Mouse (Mus musculus): ENCODE results near the gene Fggy. TPM values are rescaled to one million over a fixed set of nuclear protein-coding genes. Genes with fewer than 3 reads are reported as not detected.

The Fggy gene
- total and polyA plus RNA-seq, 3 experiments: not detected

GRCm38 (mm10) chr4:95895199-95895754 lies 338.0 kb downstream of the Fggy start:
- H3K9me3 ChIP-seq (replicated peaks; ENCODE audit: insufficient read depth, low read length): no peaks in the 10 kb centered on the region
- H3K9ac ChIP-seq (ENCODE audit: control insufficient read depth, low read depth, low read length, poor library complexity, severe bottlenecking): no peak overlapping the region
- no peaks in the 10 kb centered on the region for H3K79me2 ChIP-seq (ENCODE audit: control insufficient read depth, insufficient read depth, low read length, poor library complexity)
- H3K4me3 ChIP-seq (ENCODE audit: control insufficient read depth in 1 of 2, insufficient read depth in 1 of 2, low read depth in 2 of 2, low read length in 2 of 2): no peak overlapping the region
- DNase-seq (ENCODE audit: low read depth, low spot score): no peak
- H3K36me3 ChIP-seq (ENCODE audit: control insufficient read depth in 1 of 2, insufficient read depth in 2 of 2, low read length in 2 of 2): no peaks in the 10 kb centered on the region
- no peak overlapping the region for H3K27ac ChIP-seq (ENCODE audit: control insufficient read depth, low read depth, low read length)
- H3K27me3 ChIP-seq (ENCODE audit: control insufficient read depth in 1 of 2, insufficient read depth in 2 of 2, low read length in 2 of 2): no peaks in the 10 kb centered on the region; a peak in 1 of 4 replicates
- no peaks in the 10 kb centered on the region for H3K4me1 ChIP-seq (ENCODE audit: control insufficient read depth in 1 of 2, insufficient read depth in 2 of 2, low read length in 2 of 2)
- TF ChIP-seq CTCF (IDR thresholded peaks at IDR 0.05 in 2 of 3, conservative IDR thresholded peaks at IDR 0.05 in 1 of 3; ENCODE audit: control insufficient read depth in 1 of 3, insufficient read depth in 1 of 3, low read depth in 2 of 3, low read length in 3 of 3, poor library complexity in 1 of 3, severe bottlenecking in 1 of 3) (no peak), E2F4 (IDR thresholded peaks at IDR 0.05; ENCODE audit: borderline replicate concordance, low read depth, low read length) (no peak), UBTF (IDR thresholded peaks at IDR 0.05; ENCODE audit: borderline replicate concordance, insufficient read depth, low read depth, low read length) (no peak), ZC3H11A (IDR thresholded peaks at IDR 0.05; ENCODE audit: low read depth, low read length) (no peak), MYB (IDR thresholded peaks at IDR 0.05; ENCODE audit: low read depth, low read length) (no peak), MAZ (IDR thresholded peaks at IDR 0.05; ENCODE audit: low read depth, low read length) (no peak), MAX (IDR thresholded peaks at IDR 0.05; ENCODE audit: low read length) (no peak), RCOR1 (IDR thresholded peaks at IDR 0.05; ENCODE audit: low read depth, low read length) (no peak), MXI1 (IDR thresholded peaks at IDR 0.05; ENCODE audit: low read depth, low read length) (no peak)

DNA sequence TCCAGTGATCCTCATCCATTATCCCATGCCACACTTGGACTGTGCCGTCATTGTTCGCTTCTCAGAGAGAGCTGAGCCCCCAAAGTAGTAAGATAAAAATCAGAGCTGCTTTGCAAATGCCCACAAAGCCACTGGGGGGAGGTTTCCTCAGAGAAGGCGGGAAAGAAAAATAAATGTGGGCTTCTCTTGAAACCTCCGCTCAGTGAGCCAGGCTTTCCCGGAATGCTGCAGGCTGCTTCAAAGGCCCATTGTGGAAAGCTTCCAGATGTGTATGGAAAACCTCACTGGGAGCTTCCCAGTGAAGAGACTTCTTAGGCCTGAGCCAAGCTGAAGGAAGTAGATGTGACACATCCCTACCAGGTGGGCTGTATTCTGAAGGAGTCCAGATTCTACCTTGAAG lies 339.3 kb downstream of the Fggy start:
- Histone ChIP-seq H3K36me3 (ENCODE audit: control insufficient read depth in 1 of 2, insufficient read depth in 2 of 2, low read length in 2 of 2) (no peaks in the 10 kb centered on the region), H3K27ac (ENCODE audit: control insufficient read depth, low read depth, low read length) (no peak overlapping the region), H3K27me3 (ENCODE audit: control insufficient read depth in 1 of 2, insufficient read depth in 2 of 2, low read length in 2 of 2) (no peaks in the 10 kb centered on the region), H3K9ac (ENCODE audit: control insufficient read depth, low read depth, low read length, poor library complexity, severe bottlenecking) (no peak overlapping the region), H3K79me2 (ENCODE audit: control insufficient read depth, insufficient read depth, low read length, poor library complexity) (no peaks in the 10 kb centered on the region), H3K9me3 (replicated peaks; ENCODE audit: insufficient read depth, low read length) (no peaks in the 10 kb centered on the region), H3K4me1 (ENCODE audit: control insufficient read depth in 1 of 2, insufficient read depth in 2 of 2, low read length in 2 of 2) (no peaks in the 10 kb centered on the region), H3K4me3 (ENCODE audit: control insufficient read depth in 1 of 2, insufficient read depth in 1 of 2, low read depth in 2 of 2, low read length in 2 of 2) (no peak overlapping the region)
- TF ChIP-seq TBP (IDR thresholded peaks at IDR 0.05; ENCODE audit: low read depth, low read length) (no peak), ZKSCAN1 (IDR thresholded peaks at IDR 0.05; ENCODE audit: low read depth, low read length) (no peak), TAL1 (IDR thresholded peaks at IDR 0.05; ENCODE audit: low read length) (no peak), MXI1 (IDR thresholded peaks at IDR 0.05; ENCODE audit: low read depth, low read length) (no peak), RCOR1 (IDR thresholded peaks at IDR 0.05; ENCODE audit: low read depth, low read length) (no peak), POLR2A (IDR thresholded peaks at IDR 0.05; ENCODE audit: control insufficient read depth in 1 of 2, insufficient read depth in 1 of 2, low read depth in 1 of 2, low read length in 2 of 2, poor library complexity in 1 of 2) (no peak), USF2 (IDR thresholded peaks at IDR 0.05; ENCODE audit: borderline replicate concordance in 1 of 2, insufficient read depth in 1 of 2, low read depth in 1 of 2, low read length in 2 of 2) (no peak), GATA1 (IDR thresholded peaks at IDR 0.05; ENCODE audit: low read depth, low read length) (no peak), TCF12 (IDR thresholded peaks at IDR 0.05; ENCODE audit: low read depth, low read length) (no peak), CHD1 (IDR thresholded peaks at IDR 0.05; ENCODE audit: low read depth, low read length) (no peak), E2F4 (IDR thresholded peaks at IDR 0.05; ENCODE audit: borderline replicate concordance, low read depth, low read length) (no peak), RAD21 (IDR thresholded peaks at IDR 0.05; ENCODE audit: low read depth, low read length) (no peak), ELF1 (IDR thresholded peaks at IDR 0.05; ENCODE audit: low read depth, low read length) (no peak), ZNF384 (IDR thresholded peaks at IDR 0.05; ENCODE audit: low read depth, low read length) (no peak), USF1 (IDR thresholded peaks at IDR 0.05; ENCODE audit: low read depth, low read length) (no peak), CTCF (IDR thresholded peaks at IDR 0.05 in 2 of 3, conservative IDR thresholded peaks at IDR 0.05 in 1 of 3; ENCODE audit: control insufficient read depth in 1 of 3, insufficient read depth in 1 of 3, low read depth in 2 of 3, low read length in 3 of 3, poor library complexity in 1 of 3, severe bottlenecking in 1 of 3) (no peak)
- no peak for DNase-seq (ENCODE audit: low read depth, low spot score)
